Mouse (Mus musculus) cerebellum, postnatal 14 days (tissue): Measurements from ENCODE around the gene Cdca8.

Experiments
- DNase-seq, 2 experiments: peaks; one replicate each; pipeline ENCODE4 v3.0.0; 2021; ENCODE audit warnings: mixed read lengths in 2 of 2

Cdca8 gene

DNA sequence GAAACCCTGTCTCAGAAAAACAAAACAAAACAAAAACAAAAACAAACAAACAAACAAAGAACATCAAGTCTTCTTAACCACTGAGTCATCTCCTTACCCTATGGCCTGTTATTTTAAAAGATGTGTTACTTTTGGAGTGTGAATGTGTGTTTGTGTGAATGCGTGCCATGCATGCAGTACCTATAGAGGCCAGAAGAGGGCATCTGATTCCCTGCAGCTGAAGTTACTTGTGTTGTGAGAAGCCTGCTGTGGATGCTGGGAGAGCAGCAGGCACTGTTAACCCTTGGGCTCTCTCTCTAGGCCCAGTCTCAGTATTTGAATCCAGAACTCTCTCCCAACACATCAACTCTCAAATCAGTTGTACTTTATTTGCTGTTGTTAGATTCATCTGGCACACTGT lies 66.4 kb downstream of the Cdca8 start:
- peak in 1 of 2 experiments; percentile 18 for DNase-seq
